Mouse (Mus musculus): ENCODE data around the gene Hoxb2. TPM values are rescaled to one million over a fixed set of nuclear protein-coding genes. Genes with fewer than 3 reads are reported as not detected.
A peak's percentile ranks its signal among the peaks of the same experiment; 100 is the strongest.

Hoxb2 gene
- polyA plus RNA-seq, 1 experiment from 2014 or later, result 32.9 TPM

GRCm38 (mm10) chr11:96396772-96397626 is 46.7 kb downstream of the Hoxb2 start:
- no peak overlapping the region for H3K4me3 ChIP-seq
- H3K4me1 ChIP-seq (replicated peaks), result peaks cover 13% of the 10 kb centered on the region
- no peaks in the 10 kb centered on the region for H3K9me3 ChIP-seq
- H3K9ac ChIP-seq, result no peak overlapping the region
- H3K27me3 ChIP-seq, result no peaks in the 10 kb centered on the region
- ATAC-seq (ENCODE audit: low FRiP score, low read depth), result no peak
- 15% methylated on average over 15 of the region's 15 CpGs for WGBS
- H3K27ac ChIP-seq (replicated peaks), result 0 out of 2 replicates have a peak overlapping the region, but pooled peaks have one; percentile 42
- no peaks in the 10 kb centered on the region for H3K36me3 ChIP-seq
- H3K4me2 ChIP-seq, result no peak overlapping the region

- H3K27me3 ChIP-seq, result no peaks in the 10 kb centered on the region
- H3K4me3 ChIP-seq, result no peak overlapping the region
- peaks cover 13% of the 10 kb centered on the region for H3K4me1 ChIP-seq (replicated peaks)
- H3K27ac ChIP-seq (replicated peaks), result no peak overlapping the region
- 49% methylated on average over 7 of the region's 7 CpGs for WGBS
- H3K9me3 ChIP-seq, result no peaks in the 10 kb centered on the region
- H3K9ac ChIP-seq, result no peak overlapping the region
- H3K4me2 ChIP-seq, result no peak overlapping the region
- no peak for ATAC-seq (ENCODE audit: low FRiP score, low read depth)
- no peaks in the 10 kb centered on the region for H3K36me3 ChIP-seq
These were observed 47.5 kb downstream of the Hoxb2 start for GRCm38 (mm10) chr11:96397806-96398335.

- Histone ChIP-seq H3K4me3 (no peak overlapping the region), H3K4me1 (replicated peaks) (peaks cover 19% of the 10 kb centered on the region), H3K36me3 (no peaks in the 10 kb centered on the region), H3K27ac (replicated peaks) (no peak overlapping the region), H3K4me2 (no peak overlapping the region), H3K27me3 (no peaks in the 10 kb centered on the region), H3K9me3 (no peaks in the 10 kb centered on the region), H3K9ac (no peak overlapping the region)
- ATAC-seq (ENCODE audit: low FRiP score, low read depth), result no peak
- 28% methylated on average over 8 of the region's 8 CpGs for WGBS
These were observed 49.6 kb downstream of the Hoxb2 start for GRCm38 (mm10) chr11:96399923-96400322.

MicroRNAs encoded within 50 kb of the gene (microRNA counts, 519-probe panel; counts per million panel counts)
- microRNA mmu-miR-10a, result 4,252 counts per million, percentile 87 among the panel's probes with 10 or more counts

Small RNA genes within 50 kb of the gene (microRNA-seq; reads per million reads assigned to microRNA genes)
- gene Mir10a, result 86,323 reads per million, percentile 100 among the genes with 10 or more reads in this experiment

Other genes starting within 250 kb of the Hoxb2 start
- 0.09 and 0.10 TPM in 2 replicates for gene Calcoco2, start 238.6 kb upstream of the Hoxb2 start, polyA plus RNA-seq (2015; fragmentation: Nextera tagmentation; extraction: Ambion mirVana)
- 0.29 and 0.43 TPM in 2 replicates for gene Ttll6, start 216.7 kb upstream of the Hoxb2 start, polyA plus RNA-seq (2015; fragmentation: Nextera tagmentation; extraction: Ambion mirVana)
- gene Hoxb13, start 156.2 kb upstream of the Hoxb2 start, polyA plus RNA-seq (2015; fragmentation: Nextera tagmentation; extraction: Ambion mirVana), result not detected in 2 replicates
- gene Hoxb9, start 79.1 kb upstream of the Hoxb2 start, polyA plus RNA-seq (2015; fragmentation: Nextera tagmentation; extraction: Ambion mirVana), result 2.1 and 15.7 TPM in 2 replicates
- 18.2 and 26.1 TPM in 2 replicates for gene Hoxb8, start 68.6 kb upstream of the Hoxb2 start, polyA plus RNA-seq (2015; fragmentation: Nextera tagmentation; extraction: Ambion mirVana)
- gene Hoxb7, start 63.9 kb upstream of the Hoxb2 start, polyA plus RNA-seq (2015; fragmentation: Nextera tagmentation; extraction: Ambion mirVana), result 26.5 and 33.6 TPM in 2 replicates
- 52.1 and 66.7 TPM in 2 replicates for gene Hoxb6, start 58.0 kb upstream of the Hoxb2 start, polyA plus RNA-seq (2015; fragmentation: Nextera tagmentation; extraction: Ambion mirVana)
- 115 and 140 TPM in 2 replicates for gene Hoxb5, start 47.2 kb upstream of the Hoxb2 start, polyA plus RNA-seq (2015; fragmentation: Nextera tagmentation; extraction: Ambion mirVana)
- 3.5 and 3.8 TPM in 2 replicates for gene Hoxb4, start 32.3 kb upstream of the Hoxb2 start, polyA plus RNA-seq (2015; fragmentation: Nextera tagmentation; extraction: Ambion mirVana)
- 12.8 and 13.2 TPM in 2 replicates for gene Hoxb3, start 27.2 kb upstream of the Hoxb2 start, polyA plus RNA-seq (2015; fragmentation: Nextera tagmentation; extraction: Ambion mirVana)
- gene Hoxb1, start 15.2 kb downstream of the Hoxb2 start, polyA plus RNA-seq (2015; fragmentation: Nextera tagmentation; extraction: Ambion mirVana), result 0.30 and 0.52 TPM in 2 replicates
- 6.1 and 6.5 TPM in 2 replicates for gene Skap1, start 114.1 kb downstream of the Hoxb2 start, polyA plus RNA-seq (2015; fragmentation: Nextera tagmentation; extraction: Ambion mirVana)